Mouse (Mus musculus) CD4-positive, CD25-positive, alpha-beta regulatory T cell, adult 2 months (primary cell): Measurements from ENCODE around the gene Tbx5.

Source experiments
- DNase-seq: peaks from one replicate; pipeline ENCODE4 v3.0.0-alpha.2; 2012; ENCODE audit warnings: low read depth, low spot score

Tbx5 gene

DNA sequence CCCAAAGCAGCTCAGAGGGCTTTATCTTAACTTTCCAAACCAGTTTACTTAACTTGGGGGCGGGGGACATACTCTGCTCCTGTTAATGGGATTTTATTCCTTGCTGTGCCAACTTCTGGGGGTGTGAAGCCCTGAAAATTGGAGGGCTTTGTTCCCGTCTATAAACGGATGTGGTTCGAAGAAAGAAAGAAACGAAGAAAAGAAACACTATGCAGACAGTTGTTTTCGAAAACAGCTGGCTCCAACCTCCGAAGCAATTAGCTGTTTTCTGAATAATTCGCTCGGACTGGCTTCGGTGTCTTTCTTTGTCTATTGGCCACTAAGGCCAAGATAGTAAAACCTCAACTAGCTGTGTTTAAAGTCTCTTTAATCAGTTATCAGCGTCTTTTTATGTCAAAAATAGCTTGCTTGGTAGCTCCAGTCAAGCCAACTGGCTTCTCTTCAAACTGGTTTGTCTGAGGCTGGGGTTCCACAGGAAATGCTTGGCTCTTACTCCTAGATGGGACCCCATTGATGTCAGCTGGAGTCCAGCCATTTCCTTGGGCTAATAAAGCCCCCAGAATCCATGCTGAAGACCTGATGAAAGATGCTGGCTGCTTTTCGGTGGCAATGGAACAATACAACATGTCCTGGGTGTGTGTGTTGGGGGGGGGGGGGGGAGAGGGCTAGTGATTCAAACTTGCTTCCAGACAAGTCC is 21.3 kb upstream of the Tbx5 start:
- DNase-seq: no peak

DNA sequence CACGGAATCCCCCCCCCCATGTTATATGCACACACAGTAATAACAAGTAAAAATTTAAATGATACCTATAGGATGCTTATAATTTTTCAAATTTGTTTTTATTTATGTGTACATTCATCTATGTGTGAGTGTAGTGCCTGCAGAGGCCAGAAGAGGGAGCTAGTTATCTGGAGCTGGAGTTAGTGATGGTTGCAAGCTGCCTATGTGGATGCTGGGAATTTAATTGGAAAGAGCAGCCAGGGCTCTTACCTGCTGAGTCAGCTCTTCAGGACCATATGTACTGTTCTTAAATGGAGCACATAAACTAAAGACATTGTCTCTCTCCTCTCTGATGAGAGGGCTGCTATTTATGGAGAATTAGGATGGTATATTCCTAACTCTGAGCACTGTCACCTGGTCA is 17.2 kb upstream of the Tbx5 start:
- no peak for DNase-seq

DNA sequence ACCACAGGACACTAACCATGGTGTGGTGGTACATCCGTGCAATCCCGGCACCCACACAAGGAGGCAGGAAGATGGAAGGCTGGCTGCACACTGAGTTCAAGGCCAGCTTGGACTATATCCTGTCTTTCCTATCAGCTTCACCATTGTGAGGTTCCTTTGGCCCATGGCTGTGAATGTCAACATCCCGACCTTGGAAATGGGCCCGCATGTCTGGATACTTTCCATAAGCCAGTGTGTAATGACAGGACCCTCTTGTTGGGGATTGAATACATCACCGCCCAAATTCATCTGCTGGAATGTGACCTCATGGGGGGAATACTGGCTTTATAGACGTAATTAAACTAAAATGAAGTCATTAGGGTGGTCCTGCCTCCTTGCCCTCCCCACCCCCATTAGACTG is 12.0 kb upstream of the Tbx5 start:
- DNase-seq: no peak

- no peak for DNase-seq
Observed at GRCm38 (mm10) chr5:119821506-119821905, 11.0 kb upstream of the Tbx5 start.

DNA sequence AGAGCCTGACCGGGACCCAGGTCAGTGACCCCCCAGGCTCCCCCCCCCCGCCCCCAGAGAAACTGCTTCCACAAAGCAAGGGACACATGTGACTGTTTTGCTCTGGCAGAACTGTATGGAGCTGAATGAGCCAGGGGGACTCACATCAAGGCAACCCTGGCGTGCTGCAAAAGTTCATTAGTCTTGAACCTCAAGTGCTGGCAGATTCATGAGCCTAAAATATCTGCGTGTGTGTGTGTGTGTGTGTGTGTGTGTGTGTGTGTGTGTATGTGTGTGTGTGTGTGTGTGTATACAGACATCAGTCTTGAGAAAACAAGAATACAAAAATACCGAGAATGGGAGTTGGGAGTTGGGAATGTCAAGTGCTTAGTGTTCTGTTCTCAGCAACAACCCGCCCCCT is 5.1 kb upstream of the Tbx5 start:
- no peak for DNase-seq

DNA sequence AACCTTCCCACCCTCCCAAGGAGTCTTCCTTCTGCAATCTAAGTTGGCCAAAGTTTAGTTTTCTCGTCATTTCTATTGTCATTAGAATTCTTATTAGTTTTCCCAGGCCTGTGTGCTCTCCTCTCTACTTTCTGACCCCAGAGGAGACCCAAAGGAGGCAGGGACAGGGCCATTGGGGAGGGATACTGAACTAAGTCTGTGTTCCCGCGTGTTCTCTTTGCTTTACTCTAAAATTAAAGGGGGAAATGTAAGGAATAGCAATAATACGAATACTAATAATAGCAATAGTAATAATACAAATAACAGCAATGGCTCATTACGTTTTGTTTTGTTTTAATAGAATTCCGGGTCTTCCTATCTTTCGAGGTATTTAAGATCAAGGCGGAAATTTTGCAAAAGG is 1.9 kb upstream of the Tbx5 start:
- DNase-seq: no peak

DNA sequence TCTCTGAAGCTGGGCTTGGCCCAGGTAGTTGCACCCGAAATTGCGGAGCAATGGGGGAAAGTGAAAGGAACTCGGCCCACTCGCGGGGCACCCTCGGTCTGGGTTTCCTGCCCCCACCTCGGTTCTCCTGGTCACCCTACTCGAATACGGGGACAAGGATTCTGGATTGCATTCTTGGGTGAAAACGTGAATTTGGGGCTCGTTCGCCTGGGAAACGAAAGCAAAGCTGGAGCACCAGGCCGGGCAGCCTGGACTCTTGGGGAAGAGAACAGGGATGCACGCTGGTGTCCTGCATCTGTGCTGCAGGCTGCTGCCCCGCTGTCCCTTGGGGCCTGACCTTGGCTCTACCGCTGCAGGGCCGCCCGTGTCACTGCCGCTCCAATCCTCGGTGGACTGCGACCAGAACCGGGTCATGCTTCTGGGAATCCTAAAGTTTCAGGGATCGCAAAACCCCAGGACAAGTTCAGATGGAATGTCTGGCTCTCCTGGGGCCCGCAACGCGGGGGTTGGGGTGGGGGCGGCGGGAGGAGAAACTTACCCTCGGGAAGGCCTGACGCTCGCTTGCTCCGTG is 1.2 kb upstream of the Tbx5 start:
- no peak for DNase-seq

GRCm38 (mm10) chr5:119831791-119832478 is 533 bp upstream of the Tbx5 start:
- no peak for DNase-seq

GRCm38 (mm10) chr5:119833223-119834030 is 959 bp downstream of the Tbx5 start:
- DNase-seq: no peak

DNA sequence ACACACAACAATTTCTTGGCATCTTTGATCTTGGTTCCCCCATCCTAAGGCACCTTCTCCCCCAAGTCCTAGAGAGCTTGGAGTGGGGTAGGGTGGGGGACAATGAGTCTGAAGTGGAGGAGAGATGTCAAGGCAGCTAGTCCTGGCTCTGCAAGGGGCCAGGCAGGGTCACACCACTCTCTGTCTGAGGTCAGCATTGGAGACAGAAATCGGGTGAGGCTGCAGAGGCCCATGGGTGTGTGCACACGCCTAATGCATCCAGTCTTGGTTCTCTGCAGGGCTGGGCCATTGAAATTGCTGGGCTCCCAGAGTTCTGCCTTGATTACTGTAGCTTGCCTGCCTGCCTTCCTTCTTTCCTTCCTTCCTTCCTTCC is 1.5 kb downstream of the Tbx5 start:
- DNase-seq: no peak

GRCm38 (mm10) chr5:119835053-119835867 is 2.8 kb downstream of the Tbx5 start:
- no peak for DNase-seq

GRCm38 (mm10) chr5:119835868-119836209 is 3.4 kb downstream of the Tbx5 start:
- DNase-seq: no peak

GRCm38 (mm10) chr5:119836618-119837305 is 4.3 kb downstream of the Tbx5 start:
- DNase-seq: no peak

GRCm38 (mm10) chr5:119837306-119837675 is 4.8 kb downstream of the Tbx5 start:
- DNase-seq: no peak

DNA sequence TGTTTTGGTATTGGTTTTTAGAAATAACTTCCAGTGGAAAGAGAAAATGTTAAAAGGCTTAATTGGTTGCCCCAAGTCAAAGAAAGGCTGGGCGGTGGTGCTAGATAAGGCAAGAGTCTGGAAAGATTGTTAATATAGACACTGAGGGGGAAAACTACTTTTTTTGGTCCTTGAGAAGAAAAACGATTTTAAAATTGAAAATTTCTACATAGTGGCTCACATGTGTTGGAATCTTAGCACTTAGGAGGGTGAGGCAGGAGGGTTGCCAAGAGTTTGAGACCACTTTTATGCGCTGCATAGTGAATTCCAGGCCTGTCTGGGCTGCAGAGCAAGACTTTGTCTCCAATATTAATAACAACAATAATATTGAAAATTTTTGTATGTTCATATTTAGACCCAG is 5.4 kb downstream of the Tbx5 start:
- no peak for DNase-seq

GRCm38 (mm10) chr5:119838441-119838840 is 6.0 kb downstream of the Tbx5 start:
- no peak for DNase-seq

- DNase-seq: no peak
Observed at GRCm38 (mm10) chr5:119839156-119839555, 6.7 kb downstream of the Tbx5 start.

GRCm38 (mm10) chr5:119839616-119840368 is 7.3 kb downstream of the Tbx5 start:
- DNase-seq: no peak

DNA sequence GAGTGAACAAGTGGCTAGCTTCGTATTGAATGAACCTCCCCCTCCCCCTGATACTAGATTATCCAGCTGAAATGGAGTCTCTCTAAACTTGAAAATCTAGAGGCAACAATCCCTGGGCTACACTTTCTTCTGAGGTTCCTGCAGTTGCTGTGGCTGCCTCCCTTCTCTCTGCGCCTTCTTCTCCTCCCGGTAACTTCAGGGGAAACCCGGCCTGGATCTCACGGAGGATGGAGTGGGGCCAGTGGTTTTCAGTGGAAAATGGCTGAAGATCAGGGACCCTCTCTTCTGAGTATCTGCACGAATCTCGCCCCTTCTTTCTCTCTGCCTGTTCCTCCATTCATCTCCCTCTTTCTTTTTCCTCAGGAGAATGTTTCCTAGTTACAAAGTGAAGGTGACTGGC is 7.9 kb downstream of the Tbx5 start:
- no peak for DNase-seq
